Mouse (Mus musculus): ENCODE results near the gene Mcemp1.

Gene Mcemp1

DNA sequence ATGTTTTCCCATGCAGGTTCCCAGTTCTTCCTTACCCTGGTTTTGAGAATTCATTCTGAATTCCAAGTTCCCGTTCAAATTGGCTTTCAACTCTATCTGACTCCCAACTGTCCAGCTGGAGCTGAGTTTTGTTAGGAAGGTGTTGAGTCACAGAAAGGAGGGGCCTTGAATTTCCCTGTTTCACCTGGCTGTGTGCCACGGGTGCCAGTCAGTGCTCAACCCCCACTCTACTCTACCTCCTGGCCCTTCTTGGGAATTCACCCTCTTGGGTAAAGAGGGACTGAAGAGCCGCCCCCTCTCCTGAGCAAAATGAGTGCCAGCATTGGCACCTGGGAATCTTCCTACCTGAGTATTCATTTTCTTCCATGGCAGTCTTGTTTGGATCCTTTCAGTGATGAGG lies 25.2 kb downstream of the Mcemp1 start:
- Histone ChIP-seq H3K4me3 (replicated peaks; ENCODE audit: low read length) (no peak overlapping the region), H3K4me1 (replicated peaks; ENCODE audit: low read depth, low read length) (no peaks in the 10 kb centered on the region), H3K36me3 (ENCODE audit: insufficient read depth, low read length) (no peaks in the 10 kb centered on the region), H3K27me3 (ENCODE audit: insufficient read depth, low read length) (peaks cover 16% of the 10 kb centered on the region), H3K9me3 (ENCODE audit: low read length) (peaks cover 53% of the 10 kb centered on the region)
- TF ChIP-seq CTCF (conservative IDR thresholded peaks at IDR 0.05; ENCODE audit: low read length), result no peak
- no peak for TF ChIP-seq NANOG (IDR thresholded peaks at IDR 0.05; ENCODE audit: borderline replicate concordance, low read length)
- TF ChIP-seq POU5F1 (IDR thresholded peaks at IDR 0.05; ENCODE audit: borderline replicate concordance, low read length), result no peak

DNA sequence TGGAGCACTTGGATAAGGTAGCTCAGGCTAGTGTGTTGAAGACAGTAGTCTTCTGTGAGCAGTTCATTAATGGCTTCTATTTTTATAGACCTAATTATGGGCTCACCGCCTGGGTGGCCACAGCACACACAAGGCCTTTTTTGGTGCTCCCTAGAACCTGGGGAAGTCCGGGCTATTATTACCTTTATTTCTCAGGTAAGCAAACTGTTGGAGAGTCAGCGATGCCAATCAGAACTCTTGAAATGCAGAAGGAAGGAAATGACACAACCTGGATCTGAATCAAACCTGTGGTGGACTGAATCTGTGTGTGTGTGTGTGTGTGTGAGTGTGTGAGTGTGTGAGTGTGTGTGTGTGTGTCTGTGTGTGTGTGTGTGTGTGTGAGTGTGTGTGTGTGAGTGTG lies 28.6 kb downstream of the Mcemp1 start, which contains the start of gene Fcer2a:
Gene Fcer2a, minus strand, starts transcription at position 55 of the 400 bp plus-strand sequence.
- Histone ChIP-seq H3K4me1 (replicated peaks; ENCODE audit: low read depth, low read length) (no peaks in the 10 kb centered on the region), H3K36me3 (ENCODE audit: insufficient read depth, low read length) (no peaks in the 10 kb centered on the region), H3K4me3 (replicated peaks; ENCODE audit: low read length) (no peak within 1 kb of the TSS), H3K9me3 (ENCODE audit: low read length) (peaks cover 81% of the 10 kb centered on the region), H3K27me3 (ENCODE audit: insufficient read depth, low read length) (peaks cover 7% of the 10 kb centered on the region; the same call in 1 of the 2 replicates)
- TF ChIP-seq NANOG (IDR thresholded peaks at IDR 0.05; ENCODE audit: borderline replicate concordance, low read length) (no peak), POU5F1 (IDR thresholded peaks at IDR 0.05; ENCODE audit: borderline replicate concordance, low read length) (no peak), CTCF (conservative IDR thresholded peaks at IDR 0.05; ENCODE audit: low read length) (no peak)

DNA sequence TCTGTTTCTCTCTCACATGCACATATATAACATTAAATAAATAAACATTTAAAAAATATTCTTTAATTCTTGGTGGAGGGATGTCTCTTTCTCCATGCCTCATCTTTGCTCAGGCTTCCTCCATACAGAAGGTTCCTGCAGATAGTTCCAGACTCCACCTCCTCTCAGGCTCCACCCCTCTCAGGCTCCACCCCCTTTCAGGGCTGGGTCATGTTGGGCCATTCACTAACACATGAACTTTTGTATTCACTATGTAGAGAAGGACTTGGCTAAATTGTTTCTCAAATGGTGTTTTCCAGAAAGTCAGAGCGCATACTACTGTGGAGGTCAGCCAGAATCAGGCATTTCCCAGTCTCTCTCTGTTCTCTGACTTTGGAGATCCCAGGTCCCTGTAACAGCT lies 35.9 kb downstream of the Mcemp1 start:
- TF ChIP-seq POU5F1 (IDR thresholded peaks at IDR 0.05; ENCODE audit: borderline replicate concordance, low read length), result no peak
- TF ChIP-seq NANOG (IDR thresholded peaks at IDR 0.05; ENCODE audit: borderline replicate concordance, low read length), result no peak
- no peak for TF ChIP-seq CTCF (conservative IDR thresholded peaks at IDR 0.05; ENCODE audit: low read length)

DNA sequence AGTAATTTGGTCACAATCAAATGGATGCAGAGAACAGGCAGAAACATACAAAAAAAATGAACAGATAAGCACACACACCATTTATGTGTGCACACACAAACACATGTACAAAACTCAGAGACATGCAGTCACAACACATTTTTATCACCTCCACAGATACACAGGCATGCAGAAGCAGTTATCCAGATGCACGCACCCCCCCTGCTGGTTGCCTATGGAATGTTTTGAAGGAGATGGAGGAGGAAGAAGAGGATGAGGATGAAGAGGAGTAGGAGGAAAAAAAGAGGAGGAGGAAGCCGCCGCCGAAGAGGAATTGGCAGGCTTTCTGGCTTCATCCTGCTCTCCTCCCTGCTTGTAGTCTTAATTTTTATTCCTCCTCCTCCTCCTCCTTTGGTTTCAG lies 40.2 kb downstream of the Mcemp1 start:
- no peaks in the 10 kb centered on the region for H3K36me3 ChIP-seq (ENCODE audit: insufficient read depth, low read length)
- no peaks in the 10 kb centered on the region for H3K27me3 ChIP-seq (ENCODE audit: insufficient read depth, low read length)
- no peaks in the 10 kb centered on the region for H3K4me1 ChIP-seq (replicated peaks; ENCODE audit: low read depth, low read length)
- no peak overlapping the region for H3K4me3 ChIP-seq (replicated peaks; ENCODE audit: low read length)
- TF ChIP-seq NANOG (IDR thresholded peaks at IDR 0.05; ENCODE audit: borderline replicate concordance, low read length) (no peak), POU5F1 (IDR thresholded peaks at IDR 0.05; ENCODE audit: borderline replicate concordance, low read length) (no peak), CTCF (conservative IDR thresholded peaks at IDR 0.05; ENCODE audit: low read length) (no peak)
- H3K9me3 ChIP-seq (ENCODE audit: low read length), result peaks cover 31% of the 10 kb centered on the region

More for the DNA sequence above, 35.9 kb downstream of the Mcemp1 start:
- Histone ChIP-seq H3K36me3 (ENCODE audit: insufficient read depth, low read length) (no peaks in the 10 kb centered on the region), H3K4me1 (replicated peaks; ENCODE audit: low read depth, low read length) (no peaks in the 10 kb centered on the region), H3K27me3 (ENCODE audit: insufficient read depth, low read length) (no peaks in the 10 kb centered on the region), H3K4me3 (replicated peaks; ENCODE audit: low read length) (no peak overlapping the region), H3K9me3 (ENCODE audit: low read length) (peaks cover 70% of the 10 kb centered on the region)

DNA sequence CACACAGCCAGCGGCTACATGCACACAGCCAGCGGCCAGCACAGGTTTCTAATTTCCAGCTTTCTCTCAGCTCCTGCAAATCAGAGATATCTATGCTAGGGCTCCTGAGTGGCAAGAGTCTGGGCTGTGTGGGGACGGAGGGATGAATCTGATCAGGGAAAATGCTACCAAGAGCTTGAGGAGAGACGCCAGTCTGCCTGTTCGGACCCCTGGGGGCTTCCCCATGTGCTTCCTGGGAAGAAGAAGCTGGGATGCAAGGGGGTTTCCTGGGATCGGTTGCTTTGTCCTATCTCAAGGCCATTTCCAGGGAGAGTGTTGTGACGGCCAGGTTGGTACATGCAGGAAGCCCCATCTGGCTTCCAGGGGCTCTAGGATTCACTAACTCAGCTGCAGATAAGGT lies 42.1 kb downstream of the Mcemp1 start:
- peaks cover 12% of the 10 kb centered on the region for H3K9me3 ChIP-seq (ENCODE audit: low read length)
- TF ChIP-seq POU5F1 (IDR thresholded peaks at IDR 0.05; ENCODE audit: borderline replicate concordance, low read length) (no peak), CTCF (conservative IDR thresholded peaks at IDR 0.05; ENCODE audit: low read length) (no peak), NANOG (IDR thresholded peaks at IDR 0.05; ENCODE audit: borderline replicate concordance, low read length) (no peak)
- no peaks in the 10 kb centered on the region for H3K36me3 ChIP-seq (ENCODE audit: insufficient read depth, low read length)

DNA sequence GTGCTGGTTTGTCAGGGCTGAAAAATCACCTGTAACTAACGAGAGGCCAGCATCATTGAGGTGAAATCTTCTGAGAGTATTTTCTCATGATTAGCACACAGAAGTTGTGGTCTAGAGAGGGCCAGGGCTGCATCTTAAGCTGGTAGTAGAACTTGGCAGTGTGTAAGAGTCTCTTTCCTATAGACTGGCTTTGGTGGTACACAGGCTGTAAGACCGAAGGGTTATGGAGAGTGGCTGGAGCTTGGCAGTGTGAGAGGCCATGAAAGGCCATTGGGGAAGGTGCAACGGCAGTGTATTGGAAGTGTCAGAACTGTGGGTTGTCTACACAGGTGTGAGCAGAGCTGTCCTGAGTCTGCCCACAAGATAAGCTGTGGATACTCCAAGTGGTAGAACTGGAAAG lies 44.8 kb downstream of the Mcemp1 start:
- Histone ChIP-seq H3K36me3 (ENCODE audit: insufficient read depth, low read length) (no peaks in the 10 kb centered on the region), H3K27me3 (ENCODE audit: insufficient read depth, low read length) (no peaks in the 10 kb centered on the region), H3K4me1 (replicated peaks; ENCODE audit: low read depth, low read length) (no peaks in the 10 kb centered on the region), H3K9me3 (ENCODE audit: low read length) (no peaks in the 10 kb centered on the region; the same call in 1 of the 2 replicates), H3K4me3 (replicated peaks; ENCODE audit: low read length) (no peak overlapping the region)
- TF ChIP-seq NANOG (IDR thresholded peaks at IDR 0.05; ENCODE audit: borderline replicate concordance, low read length) (no peak), CTCF (conservative IDR thresholded peaks at IDR 0.05; ENCODE audit: low read length) (no peak), POU5F1 (IDR thresholded peaks at IDR 0.05; ENCODE audit: borderline replicate concordance, low read length) (no peak)

More for the DNA sequence above, 42.1 kb downstream of the Mcemp1 start:
- Histone ChIP-seq H3K4me3 (replicated peaks; ENCODE audit: low read length) (no peak overlapping the region), H3K27me3 (ENCODE audit: insufficient read depth, low read length) (no peaks in the 10 kb centered on the region), H3K4me1 (replicated peaks; ENCODE audit: low read depth, low read length) (no peaks in the 10 kb centered on the region)

DNA sequence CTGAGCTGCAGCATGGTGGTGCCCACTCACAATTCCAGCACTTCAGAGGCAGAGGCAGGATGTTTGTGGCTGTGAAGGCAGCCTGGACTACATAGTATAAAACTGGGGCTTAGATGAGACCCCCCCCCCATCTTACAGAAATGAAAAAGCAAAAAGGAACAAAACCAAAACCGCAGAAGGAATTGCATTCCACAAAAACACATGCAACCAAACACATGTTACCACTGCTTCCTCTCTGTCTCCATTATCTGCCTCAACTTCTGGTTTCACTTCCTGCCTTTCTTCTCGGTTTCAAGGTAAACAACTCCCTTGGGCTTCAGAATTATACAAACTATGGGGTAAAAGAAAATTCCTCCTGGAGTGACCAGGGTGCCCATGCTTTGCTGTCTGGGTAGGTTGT lies 46.1 kb downstream of the Mcemp1 start:
- H3K9me3 ChIP-seq (ENCODE audit: low read length), result no peaks in the 10 kb centered on the region; the same call in 1 of the 2 replicates
- no peaks in the 10 kb centered on the region for H3K36me3 ChIP-seq (ENCODE audit: insufficient read depth, low read length)
- H3K27me3 ChIP-seq (ENCODE audit: insufficient read depth, low read length), result no peaks in the 10 kb centered on the region
- TF ChIP-seq NANOG (IDR thresholded peaks at IDR 0.05; ENCODE audit: borderline replicate concordance, low read length), result no peak
- TF ChIP-seq CTCF (conservative IDR thresholded peaks at IDR 0.05; ENCODE audit: low read length), result no peak
- no peak for TF ChIP-seq POU5F1 (IDR thresholded peaks at IDR 0.05; ENCODE audit: borderline replicate concordance, low read length)
- no peaks in the 10 kb centered on the region for H3K4me1 ChIP-seq (replicated peaks; ENCODE audit: low read depth, low read length)
- no peak overlapping the region for H3K4me3 ChIP-seq (replicated peaks; ENCODE audit: low read length)

DNA sequence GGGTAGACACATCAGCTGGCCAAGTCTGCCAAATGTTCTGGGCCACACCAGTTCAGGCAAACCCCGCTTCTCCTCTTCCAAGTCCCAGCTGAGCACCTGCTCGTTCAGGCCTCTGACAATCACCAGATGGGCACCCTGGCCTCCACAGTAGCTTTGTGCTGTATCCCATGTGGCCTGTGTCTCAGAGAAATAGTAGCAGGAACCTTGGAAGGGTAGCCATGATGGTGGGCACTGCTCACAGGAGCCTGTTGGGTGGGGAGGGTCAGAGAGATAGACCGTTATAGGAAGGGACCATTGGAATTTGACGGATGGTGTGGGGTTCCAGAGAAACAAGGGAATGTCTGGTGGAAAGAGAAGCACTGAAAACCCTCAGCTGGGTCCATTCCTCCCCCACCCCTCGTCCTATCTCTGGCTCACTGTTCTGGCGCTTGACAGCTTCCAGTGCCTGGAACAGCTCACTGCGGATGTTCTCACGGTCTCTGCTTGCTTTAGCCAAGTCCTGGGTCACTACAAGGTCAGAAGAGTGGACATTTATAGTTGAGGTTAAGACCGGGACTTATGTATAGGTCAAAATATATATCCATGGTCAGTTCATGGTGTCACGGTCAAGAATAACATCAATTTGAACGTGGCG lies 51.9 kb downstream of the Mcemp1 start:
- no peaks in the 10 kb centered on the region; the same call in 1 of the 2 replicates for H3K27me3 ChIP-seq (ENCODE audit: insufficient read depth, low read length)
- H3K4me3 ChIP-seq (replicated peaks; ENCODE audit: low read length), result no peak overlapping the region
- no peaks in the 10 kb centered on the region for H3K9me3 ChIP-seq (ENCODE audit: low read length)
- no peak for TF ChIP-seq CTCF (conservative IDR thresholded peaks at IDR 0.05; ENCODE audit: low read length)
- no peak for TF ChIP-seq POU5F1 (IDR thresholded peaks at IDR 0.05; ENCODE audit: borderline replicate concordance, low read length)
- no peak for TF ChIP-seq NANOG (IDR thresholded peaks at IDR 0.05; ENCODE audit: borderline replicate concordance, low read length)
- H3K36me3 ChIP-seq (ENCODE audit: insufficient read depth, low read length), result no peaks in the 10 kb centered on the region
- H3K4me1 ChIP-seq (replicated peaks; ENCODE audit: low read depth, low read length), result no peaks in the 10 kb centered on the region; the same call in 1 of the 2 replicates

All from E14TG2a.4 (cell line).